Mouse (Mus musculus) ovary, postnatal 14 days (tissue): ENCODE results near the gene Scml2.
"Not testable (repeated sequence)": the region's sequence is repeated elsewhere in the genome, so short reads cannot be mapped to it uniquely, and the experiment has no call there.

Experiments
- DNase-seq: peaks from one replicate; pipeline ENCODE4 v3.0.0; 2022; ENCODE audit warnings: low spot score

The Scml2 gene

GRCm38 (mm10) chrX:161116893-161117292 lies at the start of gene Scml2:
Gene Scml2, plus strand, starts transcription at chrX:161117193.
- DNase-seq = not testable (repeated sequence)

- not testable (repeated sequence) for DNase-seq
Observed at GRCm38 (mm10) chrX:161075576-161075975, 41.4 kb upstream of the Scml2 start.

- peak; percentile 19 for DNase-seq
Observed at GRCm38 (mm10) chrX:161162314-161163068, 45.5 kb downstream of the Scml2 start.

- DNase-seq = no peak
Observed at GRCm38 (mm10) chrX:161163069-161163416, 46.0 kb downstream of the Scml2 start.

DNA sequence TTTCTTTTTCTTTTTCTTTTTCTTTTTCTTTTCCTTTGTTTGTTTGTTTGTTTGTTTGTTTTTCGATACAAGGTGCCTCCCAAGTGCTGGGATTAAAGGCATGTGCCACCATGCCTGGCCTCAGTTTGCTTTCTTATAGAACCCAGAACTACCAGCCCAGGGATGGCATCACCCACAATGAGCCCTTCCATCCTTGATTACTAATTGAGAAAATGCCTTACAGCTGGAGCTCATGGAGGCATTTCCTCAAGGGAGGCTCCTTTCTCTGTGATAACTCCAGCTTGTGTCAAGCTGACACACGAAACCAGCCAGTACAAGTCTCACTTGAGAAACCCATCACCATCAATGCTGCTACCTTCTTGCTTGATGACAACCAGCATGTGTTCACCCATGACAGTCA lies 170.2 kb downstream of the Scml2 start, which contains the start of gene Gm15262:
TSS of gene Gm15262 (plus strand) at position 301 of the 400 bp plus-strand sequence.
- not testable (repeated sequence) for DNase-seq
